Mouse (Mus musculus): ENCODE measurements around the gene Anxa4. TPM values are rescaled to one million over a fixed set of nuclear protein-coding genes. Genes with fewer than 3 reads are reported as not detected.

Anxa4 gene
- 42.5 and 51.3 TPM in 2 replicates for polyA plus RNA-seq (2012; ENCODE audit: insufficient read depth, insufficient read length, missing spikeins)

- H3K4me3 ChIP-seq (ENCODE audit: insufficient read depth, low read depth, low read length), result peak within 1 kb of the TSS; percentile 97
- no peaks in the 10 kb centered on the region; the same call in 1 of the 2 replicates for H3K4me1 ChIP-seq (ENCODE audit: control insufficient read depth, insufficient read depth, insufficient read length, low read length)
- peak within 1 kb of the TSS; percentile 17; the same call in 1 of the 2 replicates for H3K27ac ChIP-seq (replicated peaks; ENCODE audit: low read depth, low read length)
Observed at GRCm38 (mm10) chr6:86793021-86793815, at the start of gene Anxa4. Gene Anxa4, minus strand, starts transcription at chr6:86793584.

- no peak overlapping the region for H3K4me3 ChIP-seq (ENCODE audit: insufficient read depth, low read depth, low read length)
- H3K27ac ChIP-seq (replicated peaks; ENCODE audit: low read depth, low read length), result no peak overlapping the region
- H3K4me1 ChIP-seq (ENCODE audit: control insufficient read depth, insufficient read depth, insufficient read length, low read length), result no peaks in the 10 kb centered on the region
Observed at GRCm38 (mm10) chr6:86841949-86842348, 48.6 kb upstream of the Anxa4 start.

GRCm38 (mm10) chr6:86839089-86839488, 45.7 kb upstream of the Anxa4 start:
- H3K4me1 ChIP-seq (ENCODE audit: control insufficient read depth, insufficient read depth, insufficient read length, low read length), result 0 out of 2 replicates have a peak, but pooled peaks cover 2% of the 10 kb centered on the region
- no peak overlapping the region for H3K27ac ChIP-seq (replicated peaks; ENCODE audit: low read depth, low read length)
- H3K4me3 ChIP-seq (ENCODE audit: insufficient read depth, low read depth, low read length), result no peak overlapping the region

GRCm38 (mm10) chr6:86832802-86833502, 39.6 kb upstream of the Anxa4 start:
- Histone ChIP-seq H3K27ac (replicated peaks; ENCODE audit: low read depth, low read length) (peak overlapping the region; percentile 46), H3K4me1 (ENCODE audit: control insufficient read depth, insufficient read depth, insufficient read length, low read length) (peaks cover 14% of the 10 kb centered on the region), H3K4me3 (ENCODE audit: insufficient read depth, low read depth, low read length) (no peak overlapping the region)

DNA sequence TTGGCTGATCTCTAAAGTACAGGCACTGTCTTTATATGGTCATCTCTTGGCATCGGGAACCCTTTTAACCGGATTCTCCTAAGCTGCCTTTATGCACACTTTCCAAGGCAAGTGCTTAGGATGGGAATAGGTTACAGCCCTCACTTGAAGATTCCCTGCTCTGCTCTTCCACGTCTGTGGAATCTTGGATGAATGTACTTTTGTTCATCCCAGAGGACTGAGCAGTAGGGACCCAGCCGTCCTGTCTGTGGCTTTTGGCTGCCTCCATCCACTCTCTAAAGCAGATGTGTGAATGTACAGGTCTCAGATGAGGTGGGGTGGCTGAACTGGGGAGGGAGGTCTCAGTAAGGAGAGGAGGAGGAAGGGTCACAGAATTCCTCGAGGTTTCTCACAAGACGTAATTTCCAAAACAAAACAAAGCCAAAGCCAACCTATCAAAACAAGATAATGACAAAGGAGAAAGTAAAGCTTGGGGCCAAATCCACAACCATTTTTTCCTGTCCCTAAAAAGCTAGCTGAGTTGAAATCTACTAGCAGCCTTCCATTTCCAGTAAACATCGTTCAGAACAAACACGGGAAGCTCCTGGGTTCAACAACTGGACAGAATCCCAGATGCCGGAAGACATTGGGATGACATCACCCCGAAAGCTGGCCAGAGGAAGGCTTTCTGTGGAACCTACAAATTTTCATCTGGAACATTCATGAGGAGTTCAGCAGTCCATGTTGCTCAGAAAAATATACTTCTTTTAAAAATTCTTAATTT, 37.5 kb upstream of the Anxa4 start:
- Histone ChIP-seq H3K27ac (replicated peaks; ENCODE audit: low read depth, low read length) (peak overlapping the region; percentile 98), H3K4me1 (ENCODE audit: control insufficient read depth, insufficient read depth, insufficient read length, low read length) (peaks cover 14% of the 10 kb centered on the region), H3K4me3 (ENCODE audit: insufficient read depth, low read depth, low read length) (no peak overlapping the region)

DNA sequence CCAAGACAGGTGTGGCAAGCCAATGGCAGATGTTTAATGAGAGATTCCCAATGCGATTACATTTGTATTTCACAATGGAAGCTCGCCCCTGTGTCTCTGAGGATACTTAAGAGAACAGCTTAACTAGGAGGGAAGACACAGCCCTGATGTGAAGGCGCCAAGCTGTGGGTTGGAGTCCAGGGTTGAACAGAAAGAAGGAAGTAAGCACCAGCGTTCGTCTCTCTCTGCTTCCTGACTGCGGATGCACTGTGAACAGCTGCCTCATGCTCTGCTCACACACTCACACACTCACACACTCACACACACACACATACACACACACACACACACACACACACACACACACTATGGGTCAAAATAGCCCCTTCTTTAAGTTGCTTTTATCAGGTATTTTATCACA, 36.4 kb upstream of the Anxa4 start:
- Histone ChIP-seq H3K4me3 (ENCODE audit: insufficient read depth, low read depth, low read length) (no peak overlapping the region), H3K27ac (replicated peaks; ENCODE audit: low read depth, low read length) (no peak overlapping the region), H3K4me1 (ENCODE audit: control insufficient read depth, insufficient read depth, insufficient read length, low read length) (peaks cover 14% of the 10 kb centered on the region)

DNA sequence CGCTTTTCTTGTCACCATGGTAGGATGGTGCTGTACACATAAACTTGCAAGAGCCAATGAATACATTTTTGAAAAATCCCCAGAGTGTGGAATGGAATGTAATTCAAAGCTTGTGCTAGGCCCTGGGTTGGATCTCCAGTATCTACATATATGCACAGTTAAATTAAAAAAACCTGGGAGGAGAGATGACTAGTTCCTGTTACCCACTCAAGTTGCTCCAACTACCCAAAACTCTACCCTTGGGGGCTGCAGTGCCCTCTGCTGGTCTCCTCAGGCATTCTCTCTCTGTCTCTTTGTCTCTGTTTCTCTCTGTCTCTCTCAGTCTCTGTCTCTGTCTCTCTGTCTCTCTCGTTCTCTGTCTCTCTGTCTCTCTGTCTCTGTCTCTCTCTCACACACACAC, 34.0 kb upstream of the Anxa4 start:
- Histone ChIP-seq H3K4me3 (ENCODE audit: insufficient read depth, low read depth, low read length) (no peak overlapping the region), H3K27ac (replicated peaks; ENCODE audit: low read depth, low read length) (no peak overlapping the region), H3K4me1 (ENCODE audit: control insufficient read depth, insufficient read depth, insufficient read length, low read length) (peaks cover 15% of the 10 kb centered on the region)

DNA sequence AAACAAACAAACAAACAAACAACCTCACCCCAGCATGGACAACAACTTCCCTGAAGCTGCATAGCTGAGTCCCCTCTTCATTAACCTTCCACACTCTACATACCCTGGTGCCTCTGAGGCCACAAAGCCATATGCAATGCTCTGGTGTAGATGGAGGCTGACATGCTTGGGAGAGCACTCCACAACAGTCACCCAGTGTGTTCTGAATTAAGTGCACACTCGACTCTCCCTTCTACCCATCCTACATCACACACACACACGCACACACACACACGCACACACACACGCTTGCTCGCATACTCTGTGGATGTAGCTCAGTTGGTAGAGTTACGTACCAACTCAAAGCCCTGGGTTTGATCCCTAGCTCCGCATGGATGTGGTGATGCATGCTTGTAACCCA, 31.0 kb upstream of the Anxa4 start:
- Histone ChIP-seq H3K27ac (replicated peaks; ENCODE audit: low read depth, low read length) (no peak overlapping the region), H3K4me1 (ENCODE audit: control insufficient read depth, insufficient read depth, insufficient read length, low read length) (peaks cover 16% of the 10 kb centered on the region), H3K4me3 (ENCODE audit: insufficient read depth, low read depth, low read length) (no peak overlapping the region)

DNA sequence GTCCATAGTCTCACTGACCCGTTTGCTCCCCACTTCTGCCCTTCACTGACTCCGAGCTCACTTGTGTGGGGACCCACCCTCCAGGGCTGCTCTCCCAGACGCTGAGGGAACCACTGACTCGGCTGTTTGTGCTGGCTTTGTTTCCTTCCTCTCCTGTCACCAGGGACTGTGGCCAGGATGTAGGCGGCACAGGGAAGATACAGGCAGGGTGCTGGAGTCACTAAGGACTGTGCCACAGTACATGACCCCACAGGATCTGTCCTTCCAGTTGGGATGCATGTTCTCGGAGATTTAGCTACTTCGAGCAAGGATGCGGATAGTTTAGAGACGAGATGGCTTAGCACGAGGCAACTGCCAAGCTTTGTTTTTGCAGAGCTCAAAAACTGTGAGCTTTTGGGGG, 30.4 kb upstream of the Anxa4 start:
- peaks cover 16% of the 10 kb centered on the region for H3K4me1 ChIP-seq (ENCODE audit: control insufficient read depth, insufficient read depth, insufficient read length, low read length)
- H3K27ac ChIP-seq (replicated peaks; ENCODE audit: low read depth, low read length), result no peak overlapping the region; the same call in 1 of the 2 replicates
- H3K4me3 ChIP-seq (ENCODE audit: insufficient read depth, low read depth, low read length), result no peak overlapping the region

GRCm38 (mm10) chr6:86823051-86823431, 29.7 kb upstream of the Anxa4 start:
- Histone ChIP-seq H3K4me3 (ENCODE audit: insufficient read depth, low read depth, low read length) (peak overlapping the region; percentile 51; the same call in 1 of the 2 replicates), H3K27ac (replicated peaks; ENCODE audit: low read depth, low read length) (no peak overlapping the region), H3K4me1 (ENCODE audit: control insufficient read depth, insufficient read depth, insufficient read length, low read length) (peaks cover 16% of the 10 kb centered on the region)

- Histone ChIP-seq H3K4me3 (ENCODE audit: insufficient read depth, low read depth, low read length) (peak overlapping the region; percentile 51), H3K4me1 (ENCODE audit: control insufficient read depth, insufficient read depth, insufficient read length, low read length) (peaks cover 16% of the 10 kb centered on the region), H3K27ac (replicated peaks; ENCODE audit: low read depth, low read length) (no peak overlapping the region)
Observed at GRCm38 (mm10) chr6:86822285-86823050, 29.1 kb upstream of the Anxa4 start.

- Histone ChIP-seq H3K4me3 (ENCODE audit: insufficient read depth, low read depth, low read length) (no peak overlapping the region), H3K27ac (replicated peaks; ENCODE audit: low read depth, low read length) (no peak overlapping the region), H3K4me1 (ENCODE audit: control insufficient read depth, insufficient read depth, insufficient read length, low read length) (peaks cover 16% of the 10 kb centered on the region)
Observed at GRCm38 (mm10) chr6:86820690-86821089, 27.3 kb upstream of the Anxa4 start.

- Histone ChIP-seq H3K4me1 (ENCODE audit: control insufficient read depth, insufficient read depth, insufficient read length, low read length) (peaks cover 16% of the 10 kb centered on the region), H3K4me3 (ENCODE audit: insufficient read depth, low read depth, low read length) (no peak overlapping the region), H3K27ac (replicated peaks; ENCODE audit: low read depth, low read length) (no peak overlapping the region)
Observed at GRCm38 (mm10) chr6:86819926-86820325, 26.5 kb upstream of the Anxa4 start.

- H3K4me3 ChIP-seq (ENCODE audit: insufficient read depth, low read depth, low read length), result no peak overlapping the region
- peaks cover 13% of the 10 kb centered on the region for H3K4me1 ChIP-seq (ENCODE audit: control insufficient read depth, insufficient read depth, insufficient read length, low read length)
- H3K27ac ChIP-seq (replicated peaks; ENCODE audit: low read depth, low read length), result no peak overlapping the region
Observed at GRCm38 (mm10) chr6:86818914-86819313, 25.5 kb upstream of the Anxa4 start.

Data from brown adipose tissue, adult 24 weeks (tissue).